Comparison of ENCODE assay signal across 11 mouse cellular contexts in genomic region chr12:100990291-100990690, GRCm38 (mm10). TPM values are rescaled to one million over a fixed set of nuclear protein-coding genes. Genes with fewer than 3 reads are reported as not detected.
DNase-seq lines count a peak whose midpoint lies in the region; ATAC-seq and TF ChIP-seq lines count a peak whose summit lies in the region.
"Had no signal": no experiment of that assay in that cellular context is flagged by ENCODE, and none has a peak within 500 bp of the region (broad histone marks: within the 10 kb centered on the region; RNA-seq: fewer than 3 reads in every experiment).

No protein-coding gene starts in this region.

- 14% methylated on average over 12 of the region's 12 CpGs for WGBS in kidney, postnatal 0 days
- WGBS in embryonic facial prominence, embryonic 11.5 days: 10% methylated on average over 12 of the region's 12 CpGs
- 14% methylated on average over 12 of the region's 12 CpGs for WGBS in hindbrain, embryonic 14.5 days
- 10% methylated on average over 12 of the region's 12 CpGs for WGBS in midbrain, postnatal 0 days

- H3K4me3 ChIP-seq in kidney, postnatal 0 days (replicated peaks; ENCODE audit: low read depth, low read length): no peak overlapping the region
- no peak overlapping the region for H3K4me3 ChIP-seq in embryonic facial prominence, embryonic 11.5 days (ENCODE audit: low read depth, low read length)
- H3K4me3 ChIP-seq in hindbrain, embryonic 14.5 days (replicated peaks; ENCODE audit: low read length): no peak overlapping the region
- no peak overlapping the region for H3K4me3 ChIP-seq in midbrain, postnatal 0 days (ENCODE audit: low read depth, low read length)
- H3K4me3 ChIP-seq: intestine, embryonic 15.5 days; megakaryocyte, embryonic 14.5 days had no signal

- H3K4me2 ChIP-seq in kidney, postnatal 0 days (ENCODE audit: low read length): no peak overlapping the region
- H3K4me2 ChIP-seq in embryonic facial prominence, embryonic 11.5 days (ENCODE audit: low read depth, low read length): no peak overlapping the region
- no peak overlapping the region for H3K4me2 ChIP-seq in hindbrain, embryonic 14.5 days (replicated peaks)
- no peak overlapping the region for H3K4me2 ChIP-seq in midbrain, postnatal 0 days (ENCODE audit: low read depth, low read length, poor library complexity, severe bottlenecking)
- H3K4me2 ChIP-seq: intestine, embryonic 15.5 days had no signal

- ATAC-seq in kidney, postnatal 0 days (replicated peaks; ENCODE audit: low FRiP score, low read depth): 0 out of 2 replicates have a peak, but pooled peaks have one; percentile 45
- peak; percentile 70 for ATAC-seq in embryonic facial prominence, embryonic 11.5 days (replicated peaks; ENCODE audit: insufficient number of reproducible peaks, low FRiP score, low TSS enrichment, low read depth)
- ATAC-seq in hindbrain, embryonic 14.5 days (ENCODE audit: low FRiP score): peak; percentile 67
- ATAC-seq in midbrain, postnatal 0 days (ENCODE audit: low FRiP score): peak; percentile 44
- ATAC-seq: intestine, embryonic 15.5 days had no signal

- H3K27me3 ChIP-seq in kidney, postnatal 0 days (ENCODE audit: insufficient read depth, low read length): no peaks in the 10 kb centered on the region
- peaks cover 9% of the 10 kb centered on the region; the same call in 1 of the 2 replicates for H3K27me3 ChIP-seq in embryonic facial prominence, embryonic 11.5 days (ENCODE audit: control insufficient read depth, insufficient read depth, low read length)
- no peaks in the 10 kb centered on the region for H3K27me3 ChIP-seq in hindbrain, embryonic 14.5 days (ENCODE audit: control insufficient read depth, insufficient read depth, low read length)
- H3K27me3 ChIP-seq in midbrain, postnatal 0 days (ENCODE audit: insufficient read depth, low read length): no peaks in the 10 kb centered on the region
- H3K27me3 ChIP-seq: CH12.LX; intestine, embryonic 15.5 days had no signal

- peaks cover 5% of the 10 kb centered on the region; the same call in 1 of the 2 replicates for H3K4me1 ChIP-seq in kidney, postnatal 0 days (replicated peaks; ENCODE audit: insufficient read depth, low read length)
- H3K4me1 ChIP-seq in embryonic facial prominence, embryonic 11.5 days (ENCODE audit: control insufficient read depth, insufficient read depth, low read length): peaks cover 4% of the 10 kb centered on the region
- H3K4me1 ChIP-seq in hindbrain, embryonic 14.5 days (replicated peaks; ENCODE audit: control insufficient read depth, insufficient read depth, low read length): peaks cover 42% of the 10 kb centered on the region
- H3K4me1 ChIP-seq in midbrain, postnatal 0 days (ENCODE audit: insufficient read depth, low read length): peaks cover 25% of the 10 kb centered on the region

- no peak overlapping the region for H3K27ac ChIP-seq in kidney, postnatal 0 days
- H3K27ac ChIP-seq in embryonic facial prominence, embryonic 11.5 days (replicated peaks; ENCODE audit: low read depth, low read length): no peak overlapping the region
- peak overlapping the region; percentile 20 for H3K27ac ChIP-seq in hindbrain, embryonic 14.5 days
- H3K27ac ChIP-seq in midbrain, postnatal 0 days (ENCODE audit: low read depth, low read length): no peak overlapping the region
- H3K27ac ChIP-seq: intestine, embryonic 15.5 days had no signal

- H3K36me3 ChIP-seq in kidney, postnatal 0 days (ENCODE audit: insufficient read depth, low read length): no peaks in the 10 kb centered on the region
- no peaks in the 10 kb centered on the region for H3K36me3 ChIP-seq in embryonic facial prominence, embryonic 11.5 days (replicated peaks; ENCODE audit: control insufficient read depth, insufficient read depth, low read depth, low read length)
- no peaks in the 10 kb centered on the region for H3K36me3 ChIP-seq in hindbrain, embryonic 14.5 days (replicated peaks; ENCODE audit: control insufficient read depth, insufficient read depth)
- no peaks in the 10 kb centered on the region for H3K36me3 ChIP-seq in midbrain, postnatal 0 days (ENCODE audit: insufficient read depth, low read length)
- H3K36me3 ChIP-seq: intestine, embryonic 15.5 days had no signal

- TF ChIP-seq CTCF in kidney, postnatal 0 days (IDR thresholded peaks at IDR 0.05; ENCODE audit: low read depth): no peak
- TF ChIP-seq CTCF in midbrain, postnatal 0 days (IDR thresholded peaks at IDR 0.05): no peak

- H3K9ac ChIP-seq in kidney, postnatal 0 days (ENCODE audit: low read depth, low read length): no peak overlapping the region
- H3K9ac ChIP-seq in embryonic facial prominence, embryonic 11.5 days (replicated peaks; ENCODE audit: low read length): no peak overlapping the region
- no peak overlapping the region for H3K9ac ChIP-seq in hindbrain, embryonic 14.5 days
- 0 out of 2 replicates have a peak overlapping the region, but pooled peaks have one; percentile 3 for H3K9ac ChIP-seq in midbrain, postnatal 0 days (replicated peaks; ENCODE audit: low read length, poor library complexity, severe bottlenecking)
- H3K9ac ChIP-seq: intestine, embryonic 15.5 days had no signal

- H3K9me3 ChIP-seq in kidney, postnatal 0 days (replicated peaks; ENCODE audit: low read length): no peaks in the 10 kb centered on the region
- no peaks in the 10 kb centered on the region for H3K9me3 ChIP-seq in embryonic facial prominence, embryonic 11.5 days (replicated peaks; ENCODE audit: control insufficient read depth, low read length)
- no peaks in the 10 kb centered on the region for H3K9me3 ChIP-seq in hindbrain, embryonic 14.5 days (ENCODE audit: control insufficient read depth, low read length)
- H3K9me3 ChIP-seq in midbrain, postnatal 0 days (ENCODE audit: low read length): no peaks in the 10 kb centered on the region
- H3K9me3 ChIP-seq: intestine, embryonic 15.5 days had no signal

- DNase-seq in kidney, postnatal 0 days (ENCODE audit: low spot score): peak; percentile 55
- DNase-seq in kidney, postnatal 25 days: no peak
- DNase-seq in embryonic facial prominence, embryonic 11.5 days (ENCODE audit: low spot score): peak; percentile 85
- peak; percentile 69 for DNase-seq in hindbrain, embryonic 14.5 days (ENCODE audit: low spot score)
- DNase-seq in midbrain, postnatal 0 days (ENCODE audit: low spot score): peak; percentile 81
- DNase-seq in spleen, postnatal 10 days (ENCODE audit: low spot score in 2 of 2): no peak
- no peak for DNase-seq in layer of hippocampus, postnatal 14 days (ENCODE audit: low spot score in 2 of 2)
- no peak for DNase-seq in adrenal gland, adult 18-20 months (ENCODE audit: low spot score in 2 of 2)

RNA-seq across cellular contexts. Expression of gene Ccdc88c, which starts 38.6 kb away (rescaled TPM):
- polyA plus RNA-seq in kidney, postnatal 0 days (2015; fragmentation: Nextera tagmentation; extraction: Ambion mirVana): 7.6 and 7.8 TPM in 2 replicates
- polyA plus RNA-seq in embryonic facial prominence, embryonic 11.5 days (2014; fragmentation: Nextera tagmentation; extraction: Ambion mirVana): 4.8 and 5.2 TPM in 2 replicates
- polyA plus RNA-seq in hindbrain, embryonic 14.5 days (2014; fragmentation: Nextera tagmentation; extraction: Ambion mirVana): 11.1 and 13.3 TPM in 2 replicates
- total RNA-seq in midbrain, postnatal 0 days (2014; rRNA removed): 24.8 and 25.2 TPM in 2 replicates
- polyA plus RNA-seq in midbrain, postnatal 0 days (2015; fragmentation: Nextera tagmentation; extraction: Ambion mirVana): 12.0 and 12.6 TPM in 2 replicates
- total RNA-seq in layer of hippocampus, postnatal 14 days (2021): 10 to 100 TPM; 33.5 to 38.3 TPM
- total RNA-seq in adrenal gland, adult 18-20 months (2021): 1 to 10 TPM; 1.1 to 2.1 TPM

Comparison
In these comparisons a context has a peak if more than half of its experiments do, and no peak if none do; other contexts are left out.
1. DNase-seq: peak in kidney, postnatal 0 days (single experiment), embryonic facial prominence, embryonic 11.5 days (single experiment), hindbrain, embryonic 14.5 days (single experiment) and midbrain, postnatal 0 days (single experiment); none in kidney, postnatal 25 days (0 of 2), spleen, postnatal 10 days (0 of 2), layer of hippocampus, postnatal 14 days (0 of 2) and adrenal gland, adult 18-20 months (0 of 2).
2. Peak in every context shown above with its lines, with median percentiles within 50 percentile points of each other: ATAC-seq.